Comparison of ENCODE assay signal across 30 mouse cellular contexts in the genomic region with DNA sequence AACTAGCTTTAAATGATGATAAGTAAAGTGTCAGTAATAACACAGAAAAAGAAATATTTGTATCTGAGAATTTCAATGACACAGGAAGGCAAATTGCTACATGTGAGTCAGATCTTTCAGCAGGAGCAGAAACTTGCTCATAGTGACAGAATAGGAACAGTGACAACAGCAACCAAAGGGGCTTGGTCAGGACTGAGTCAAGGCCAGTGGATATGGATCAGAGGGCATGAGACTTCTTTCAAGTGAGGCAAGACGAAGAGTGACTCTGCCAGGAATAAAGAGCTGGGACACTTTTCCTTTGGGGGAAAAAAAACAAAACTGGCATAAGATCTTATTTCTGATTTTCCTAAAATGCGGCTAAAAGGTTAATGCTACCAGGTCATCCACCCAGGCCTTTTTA. TPM values are rescaled to one million over a fixed set of nuclear protein-coding genes. Genes with fewer than 3 reads are reported as not detected.
DNase-seq lines count a peak whose midpoint lies in the region; ATAC-seq and TF ChIP-seq lines count a peak whose summit lies in the region.
"Had no signal": no experiment of that assay in that cellular context is flagged by ENCODE, and none has a peak within 500 bp of the region (broad histone marks: within the 10 kb centered on the region; RNA-seq: fewer than 3 reads in every experiment).

No protein-coding gene starts in this region.

- in situ Hi-C loops in Patski (cut with MboI; ENCODE audit: low pct_unique_long_range_greater_than_20kb) = loop anchor here (25.0 kb wide), 1 partner anchor 957 kb away; no protein-coding TSS in a partner anchor

- no peaks in the 10 kb centered on the region for H3K4me1 ChIP-seq in hindbrain, embryonic 11.5 days (replicated peaks; ENCODE audit: control insufficient read depth, insufficient read depth, low read length)
- H3K4me1 ChIP-seq: embryonic facial prominence, embryonic 10.5 days; embryonic facial prominence, embryonic 13.5 days; forebrain, embryonic 12.5 days; forebrain, embryonic 15.5 days; heart, embryonic 10.5 days; heart, embryonic 13.5 days; hindbrain, embryonic 12.5 days; hindbrain, embryonic 15.5 days; intestine, embryonic 15.5 days had no signal

- H3K4me2 ChIP-seq in hindbrain, embryonic 11.5 days (replicated peaks; ENCODE audit: low read depth, low read length) = no peak overlapping the region
- H3K4me2 ChIP-seq: embryonic facial prominence, embryonic 13.5 days; forebrain, embryonic 12.5 days; forebrain, embryonic 15.5 days; heart, embryonic 13.5 days; hindbrain, embryonic 12.5 days; hindbrain, embryonic 15.5 days; intestine, embryonic 15.5 days had no signal

- H3K36me3 ChIP-seq in hindbrain, embryonic 11.5 days (ENCODE audit: control insufficient read depth, insufficient read depth, low read length) = no peaks in the 10 kb centered on the region
- H3K36me3 ChIP-seq: embryonic facial prominence, embryonic 10.5 days; embryonic facial prominence, embryonic 13.5 days; forebrain, embryonic 12.5 days; forebrain, embryonic 15.5 days; heart, embryonic 10.5 days; heart, embryonic 13.5 days; hindbrain, embryonic 12.5 days; hindbrain, embryonic 15.5 days; intestine, embryonic 15.5 days had no signal

- no peak overlapping the region for H3K27ac ChIP-seq in hindbrain, embryonic 11.5 days (ENCODE audit: low read depth, low read length)
- H3K27ac ChIP-seq: embryonic facial prominence, embryonic 10.5 days; embryonic facial prominence, embryonic 13.5 days; forebrain, embryonic 12.5 days; forebrain, embryonic 15.5 days; heart, adult 2 months; heart, embryonic 10.5 days; heart, embryonic 13.5 days; hindbrain, embryonic 12.5 days; hindbrain, embryonic 15.5 days; intestine, embryonic 15.5 days had no signal

- no peaks in the 10 kb centered on the region for H3K9me3 ChIP-seq in hindbrain, embryonic 11.5 days (ENCODE audit: control insufficient read depth, low read length)
- H3K9me3 ChIP-seq: embryonic facial prominence, embryonic 10.5 days; embryonic facial prominence, embryonic 13.5 days; forebrain, embryonic 12.5 days; forebrain, embryonic 15.5 days; heart, embryonic 10.5 days; heart, embryonic 13.5 days; hindbrain, embryonic 12.5 days; hindbrain, embryonic 15.5 days; intestine, embryonic 15.5 days had no signal

- 83% methylated on average over 2 of the region's 2 CpGs for WGBS in hindbrain, embryonic 11.5 days

- peak; percentile 31 for ATAC-seq in Patski
- ATAC-seq in hindbrain, embryonic 11.5 days (ENCODE audit: low FRiP score) = no peak
- no peak for ATAC-seq in inflammation-experienced regulatory T-cells, adult 6 months
- ATAC-seq: activated CD4-positive, CD25-positive, alpha-beta regulatory T cell, adult 4 months; CD4-positive, CD25-positive, alpha-beta regulatory T cell, adult 4 months; forebrain, embryonic 15.5 days; intestine, embryonic 15.5 days had no signal

- TF ChIP-seq CTCF in Patski (IDR thresholded peaks at IDR 0.05) = no peak

- no peak overlapping the region for H3K9ac ChIP-seq in hindbrain, embryonic 11.5 days (ENCODE audit: low read depth, low read length)
- H3K9ac ChIP-seq: embryonic facial prominence, embryonic 13.5 days; forebrain, embryonic 12.5 days; forebrain, embryonic 15.5 days; heart, embryonic 13.5 days; hindbrain, embryonic 12.5 days; hindbrain, embryonic 15.5 days; intestine, embryonic 15.5 days had no signal

- POLR2A ChIA-PET in Patski (lab: Charles Lee) = interaction anchor here (1.5 kb wide), 1 partner anchor 10 kb away, joined by 3 read pairs; no protein-coding TSS in a partner anchor

- no peak overlapping the region for H3K4me3 ChIP-seq in hindbrain, embryonic 11.5 days (ENCODE audit: low read depth, low read length)
- H3K4me3 ChIP-seq: embryonic facial prominence, embryonic 10.5 days; embryonic facial prominence, embryonic 13.5 days; erythroblast, embryonic 14.5 days; forebrain, embryonic 12.5 days; forebrain, embryonic 15.5 days; heart, adult 2 months; heart, embryonic 10.5 days; heart, embryonic 13.5 days; hindbrain, embryonic 12.5 days; hindbrain, embryonic 15.5 days; intestine, embryonic 15.5 days had no signal

- peak; percentile 38 to 71 for DNase-seq in adrenal gland, adult (ENCODE audit: inconsistent age in 2 of 2, low spot score in 1 of 2)
- no peak for DNase-seq in adrenal gland, adult 18-20 months (ENCODE audit: low spot score in 2 of 2)
- DNase-seq in Patski (ENCODE audit: low read depth, low spot score) = no peak
- DNase-seq in adrenal gland, postnatal 10 days = peak; percentile 27
- DNase-seq in adrenal gland, postnatal 36 days = peak; percentile 23 to 43
- no peak for DNase-seq in layer of hippocampus, postnatal 10 days (ENCODE audit: low spot score in 2 of 2)
- no peak for DNase-seq in hindbrain, embryonic 11.5 days (ENCODE audit: low spot score)
- DNase-seq: cerebellum, adult 18-20 months; cerebellum, adult 9-10 months; cerebellum, postnatal 14 days; gastrocnemius, postnatal 10 days; gastrocnemius, postnatal 36 days; heart, adult 2 months; heart, postnatal 14 days; heart, postnatal 4 days; kidney, adult 11 months; kidney, adult 8-10 months had no signal

- peaks cover 2% of the 10 kb centered on the region for H3K27me3 ChIP-seq in Patski
- H3K27me3 ChIP-seq in hindbrain, embryonic 11.5 days (ENCODE audit: control insufficient read depth, insufficient read depth, low read length) = no peaks in the 10 kb centered on the region
- H3K27me3 ChIP-seq: embryonic facial prominence, embryonic 13.5 days; forebrain, embryonic 12.5 days; forebrain, embryonic 15.5 days; heart, embryonic 13.5 days; hindbrain, embryonic 12.5 days; hindbrain, embryonic 15.5 days; intestine, embryonic 15.5 days had no signal

- CTCF ChIA-PET in Patski (lab: Charles Lee) = no interaction called here

RNA-seq across cellular contexts. Expression of a gene that starts 52.6 kb away (rescaled TPM):
- total RNA-seq in adrenal gland, adult 18-20 months (2021) = 10 to 100 TPM; 22.1 to 27.5 TPM
- 18.6 TPM for polyA plus RNA-seq in Patski (2021)
- total RNA-seq in adrenal gland, postnatal 10 days (2021) = 10 to 100 TPM; 23.9 to 24.0 TPM
- 10 to 100 TPM; 24.3 to 34.5 TPM for total RNA-seq in adrenal gland, postnatal 36 days (2021)
- total RNA-seq in layer of hippocampus, postnatal 10 days (2021) = 10 to 100 TPM; 14.0 to 18.1 TPM
- 41.7 and 42.1 TPM in 2 replicates for polyA plus RNA-seq in hindbrain, embryonic 11.5 days (2014; fragmentation: Nextera tagmentation; extraction: Ambion mirVana)
- 10 to 100 TPM; 37.8 to 46.5 (median 39.8) TPM for polyA plus RNA-seq in inflammation-experienced regulatory T-cells, adult 6 months (2017; shearing (Covaris generic))
- polyA plus RNA-seq: erythroblast, embryonic 14.5 days had no signal

Comparison
In these comparisons a context has a peak if more than half of its experiments do, and no peak if none do; other contexts are left out.
1. DNase-seq: peak in adrenal gland, adult (2 of 2), adrenal gland, postnatal 10 days (single experiment) and adrenal gland, postnatal 36 days (2 of 2); none in adrenal gland, adult 18-20 months (0 of 2), Patski (single experiment), layer of hippocampus, postnatal 10 days (0 of 2) and hindbrain, embryonic 11.5 days (single experiment).